Mouse (Mus musculus): ENCODE measurements around the gene Rdh7. TPM values are rescaled to one million over a fixed set of nuclear protein-coding genes. Genes with fewer than 3 reads are reported as not detected.

Gene Rdh7
- polyA plus RNA-seq, 1 experiment: not detected

DNA sequence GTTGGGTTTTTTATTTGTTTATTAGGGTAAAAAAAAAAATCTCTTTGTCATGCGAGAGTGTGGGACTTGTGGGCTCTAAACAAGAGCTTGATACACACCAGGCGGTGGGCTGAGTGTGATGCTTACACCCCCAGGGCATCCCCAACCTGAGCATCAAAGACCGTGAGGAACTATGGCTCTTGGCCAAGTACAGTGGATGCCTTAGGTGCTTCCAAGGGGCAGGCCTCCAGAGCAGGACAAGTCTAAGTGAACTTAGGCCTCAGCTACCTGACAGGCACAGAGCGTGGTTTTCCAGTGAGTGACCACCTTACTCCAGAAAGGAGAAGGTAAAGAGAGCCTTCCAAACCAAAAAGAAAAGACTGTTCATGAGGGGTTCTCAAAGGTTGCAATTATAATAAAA lies 1.6 kb downstream of the Rdh7 start:
- Histone ChIP-seq H3K27me3 (ENCODE audit: control insufficient read depth, insufficient read depth, insufficient read length) (peaks cover 27% of the 10 kb centered on the region), H3ac (ENCODE audit: control insufficient read depth, insufficient read length) (no peak overlapping the region), H3K4me3 (no peak overlapping the region), H3K4me2 (ENCODE audit: low read depth) (no peak overlapping the region), H3K79me2 (ENCODE audit: control insufficient read depth, insufficient read depth) (no peaks in the 10 kb centered on the region), H3K36me3 (ENCODE audit: control insufficient read depth, insufficient read depth) (no peaks in the 10 kb centered on the region)
- TF ChIP-seq POLR2AphosphoS2 (IDR thresholded peaks at IDR 0.05; ENCODE audit: insufficient read length, low read depth) (no peak), TCF3 (IDR thresholded peaks at IDR 0.05; ENCODE audit: insufficient read length, low read depth) (no peak), SRF (IDR thresholded peaks at IDR 0.05; ENCODE audit: control insufficient read depth, insufficient read length, low read depth) (no peak), TCF12 (IDR thresholded peaks at IDR 0.05; ENCODE audit: insufficient read depth, poor library complexity, severe bottlenecking) (no peak), CEBPB (IDR thresholded peaks at IDR 0.05; ENCODE audit: insufficient read depth, poor library complexity, severe bottlenecking) (no peak), POLR2A (IDR thresholded peaks at IDR 0.05; ENCODE audit: insufficient read length, low read depth) (no peak), MYOG (IDR thresholded peaks at IDR 0.05; ENCODE audit: control insufficient read depth in 1 of 3, insufficient read depth in 1 of 3, insufficient read length in 2 of 3, low read depth in 2 of 3) (no peak)

DNA sequence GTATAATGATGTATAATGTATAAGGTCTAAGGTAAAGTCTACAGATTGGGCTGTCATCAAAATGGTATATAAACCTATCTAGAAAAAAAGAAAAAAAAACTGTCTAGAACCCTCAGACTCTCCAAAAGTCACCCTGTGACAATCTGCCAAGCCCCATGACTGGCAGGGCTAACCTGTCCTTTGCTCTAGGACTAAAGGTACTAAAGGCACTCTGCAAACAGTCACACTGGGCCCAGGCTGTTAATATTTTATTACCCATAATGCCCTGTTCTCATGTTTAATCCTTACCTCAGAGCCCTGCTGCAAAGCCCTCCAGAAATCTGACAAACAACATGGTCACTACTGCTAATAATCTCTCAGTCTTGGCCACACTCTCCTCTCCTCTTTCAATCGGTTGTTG lies 2.1 kb downstream of the Rdh7 start:
- Histone ChIP-seq H3K27me3 (ENCODE audit: control insufficient read depth, insufficient read depth, insufficient read length) (peaks cover 25% of the 10 kb centered on the region), H3K79me2 (ENCODE audit: control insufficient read depth, insufficient read depth) (no peaks in the 10 kb centered on the region), H3ac (ENCODE audit: control insufficient read depth, insufficient read length) (no peak overlapping the region), H3K4me3 (no peak overlapping the region), H3K4me2 (ENCODE audit: low read depth) (no peak overlapping the region), H3K36me3 (ENCODE audit: control insufficient read depth, insufficient read depth) (no peaks in the 10 kb centered on the region)
- no peak for TF ChIP-seq TCF3 (IDR thresholded peaks at IDR 0.05; ENCODE audit: insufficient read length, low read depth)
- no peak for TF ChIP-seq TCF12 (IDR thresholded peaks at IDR 0.05; ENCODE audit: insufficient read depth, poor library complexity, severe bottlenecking)
- no peak for TF ChIP-seq MYOD1 (IDR thresholded peaks at IDR 0.05; ENCODE audit: control insufficient read depth in 1 of 3, insufficient read length in 2 of 3, low read depth in 2 of 3)
- no peak for TF ChIP-seq MYOG (IDR thresholded peaks at IDR 0.05; ENCODE audit: control insufficient read depth in 1 of 3, insufficient read depth in 1 of 3, insufficient read length in 2 of 3, low read depth in 2 of 3)
- no peak for TF ChIP-seq POLR2A (IDR thresholded peaks at IDR 0.05; ENCODE audit: insufficient read length, low read depth)
- no peak for TF ChIP-seq CEBPB (IDR thresholded peaks at IDR 0.05; ENCODE audit: insufficient read depth, poor library complexity, severe bottlenecking)
- no peak for TF ChIP-seq POLR2AphosphoS2 (IDR thresholded peaks at IDR 0.05; ENCODE audit: insufficient read length, low read depth)
- TF ChIP-seq USF1 (IDR thresholded peaks at IDR 0.05; ENCODE audit: low read depth): no peak
- TF ChIP-seq E2F4 (IDR thresholded peaks at IDR 0.05; ENCODE audit: insufficient read depth): no peak
- TF ChIP-seq MAX (IDR thresholded peaks at IDR 0.05; ENCODE audit: low read depth): no peak
- no peak for TF ChIP-seq SRF (IDR thresholded peaks at IDR 0.05; ENCODE audit: control insufficient read depth, insufficient read length, low read depth)
- TF ChIP-seq REST (IDR thresholded peaks at IDR 0.05; ENCODE audit: insufficient read depth, insufficient read length): no peak

GRCm38 (mm10) chr10:127881041-127881440 lies 7.6 kb downstream of the Rdh7 start:
- TF ChIP-seq POLR2A (IDR thresholded peaks at IDR 0.05; ENCODE audit: insufficient read length, low read depth) (no peak), POLR2AphosphoS2 (IDR thresholded peaks at IDR 0.05; ENCODE audit: insufficient read length, low read depth) (no peak), CEBPB (IDR thresholded peaks at IDR 0.05; ENCODE audit: insufficient read depth, poor library complexity, severe bottlenecking) (no peak), MYOD1 (IDR thresholded peaks at IDR 0.05; ENCODE audit: control insufficient read depth in 1 of 3, insufficient read length in 2 of 3, low read depth in 2 of 3) (no peak), MYOG (IDR thresholded peaks at IDR 0.05; ENCODE audit: control insufficient read depth in 1 of 3, insufficient read depth in 1 of 3, insufficient read length in 2 of 3, low read depth in 2 of 3) (no peak), E2F4 (IDR thresholded peaks at IDR 0.05; ENCODE audit: insufficient read depth) (no peak), MAX (IDR thresholded peaks at IDR 0.05; ENCODE audit: low read depth) (no peak), TCF12 (IDR thresholded peaks at IDR 0.05; ENCODE audit: insufficient read depth, poor library complexity, severe bottlenecking) (no peak), TCF3 (IDR thresholded peaks at IDR 0.05; ENCODE audit: insufficient read length, low read depth) (no peak), REST (IDR thresholded peaks at IDR 0.05; ENCODE audit: insufficient read depth, insufficient read length) (no peak), USF1 (IDR thresholded peaks at IDR 0.05; ENCODE audit: low read depth) (no peak), SRF (IDR thresholded peaks at IDR 0.05; ENCODE audit: control insufficient read depth, insufficient read length, low read depth) (no peak)
- Histone ChIP-seq H3K79me2 (ENCODE audit: control insufficient read depth, insufficient read depth) (no peaks in the 10 kb centered on the region), H3K4me3 (no peak overlapping the region), H3K27me3 (ENCODE audit: control insufficient read depth, insufficient read depth, insufficient read length) (peaks cover 12% of the 10 kb centered on the region), H3ac (ENCODE audit: control insufficient read depth, insufficient read length) (no peak overlapping the region), H3K4me2 (ENCODE audit: low read depth) (no peak overlapping the region), H3K36me3 (ENCODE audit: control insufficient read depth, insufficient read depth) (no peaks in the 10 kb centered on the region)

- no peak for TF ChIP-seq POLR2A (IDR thresholded peaks at IDR 0.05; ENCODE audit: insufficient read length, low read depth)
- TF ChIP-seq MYOG (IDR thresholded peaks at IDR 0.05; ENCODE audit: control insufficient read depth in 1 of 3, insufficient read depth in 1 of 3, insufficient read length in 2 of 3, low read depth in 2 of 3): no peak
- TF ChIP-seq E2F4 (IDR thresholded peaks at IDR 0.05; ENCODE audit: insufficient read depth): no peak
- TF ChIP-seq TCF12 (IDR thresholded peaks at IDR 0.05; ENCODE audit: insufficient read depth, poor library complexity, severe bottlenecking): no peak
Measured at GRCm38 (mm10) chr10:127879155-127879688, 9.4 kb downstream of the Rdh7 start.

More at GRCm38 (mm10) chr10:127879155-127879688, 9.4 kb downstream of the Rdh7 start:
- peaks cover 12% of the 10 kb centered on the region for H3K27me3 ChIP-seq (ENCODE audit: control insufficient read depth, insufficient read depth, insufficient read length)
- no peak overlapping the region for H3ac ChIP-seq (ENCODE audit: control insufficient read depth, insufficient read length)
- no peaks in the 10 kb centered on the region for H3K36me3 ChIP-seq (ENCODE audit: control insufficient read depth, insufficient read depth)
- peak overlapping the region; percentile 38 for H3K4me2 ChIP-seq (ENCODE audit: low read depth)
- no peak overlapping the region for H3K4me3 ChIP-seq
- H3K79me2 ChIP-seq (ENCODE audit: control insufficient read depth, insufficient read depth): no peaks in the 10 kb centered on the region

All from myocyte (in vitro differentiated cells).